Mouse (Mus musculus) lung, embryonic 15.5 days (tissue): Measurements from ENCODE around the gene Myo15b. TPM values are rescaled to one million over a fixed set of nuclear protein-coding genes. Genes with fewer than 3 reads are reported as not detected.

ENCODE experiments used
- ATAC-seq: fragments of 200-750 bp; cut with Nextera tagmentation; 2 replicates; pipeline ENCODE4 v1.8.0; 2017; ENCODE audit warnings: moderate number of reproducible peaks, borderline replicate concordance; ENCODE audit not compliant: low FRiP score, low TSS enrichment; ENCODE audit errors: extremely low read depth
- H3K27ac ChIP-seq: fragments of 300-500 bp; sonication (generic); 2 replicates; pipeline ENCODE4 v1.5.1; 2015; ENCODE audit warnings: moderate library complexity, mild to moderate bottlenecking, inconsistent platforms
- H3K27me3 ChIP-seq: fragments of 300-500 bp; sonication (generic); 2 replicates; pipeline ENCODE4 v1.6.1; 2015; ENCODE audit warnings: inconsistent platforms
- H3K36me3 ChIP-seq: fragments of 300-500 bp; sonication (generic); 2 replicates; pipeline ENCODE4 v1.6.1; 2015; ENCODE audit warnings: inconsistent platforms
- H3K4me1 ChIP-seq: fragments of 300-500 bp; sonication (generic); 2 replicates; pipeline ENCODE4 v1.6.1; 2015; ENCODE audit warnings: inconsistent platforms
- H3K4me2 ChIP-seq: fragments of 300-500 bp; sonication (generic); 2 replicates; pipeline ENCODE4 v1.6.1; 2015; ENCODE audit warnings: inconsistent platforms, mild to moderate bottlenecking, moderate library complexity
- H3K4me3 ChIP-seq: fragments of 300-500 bp; sonication (generic); 2 replicates; pipeline ENCODE4 v1.5.1; 2015; ENCODE audit warnings: mild to moderate bottlenecking, inconsistent platforms
- H3K9ac ChIP-seq: fragments of 300-500 bp; sonication (generic); 2 replicates; pipeline ENCODE4 v1.6.1; 2015; ENCODE audit warnings: inconsistent platforms
- H3K9me3 ChIP-seq: fragments of 300-500 bp; sonication (generic); 2 replicates; pipeline ENCODE4 v1.6.1; 2016; ENCODE audit warnings: inconsistent platforms
- WGBS: fragments of 180-500 bp; shearing (Covaris S2); methylation state at CpG from one replicate; pipeline ENCODE4 v1.1.7; 2015; 5-methylcytosine and 5-hydroxymethylcytosine counted together
- polyA plus RNA-seq: library from polyadenylated mRNA; unstranded; fragments of >200 nt; fragmentation: Nextera tagmentation; extraction: Ambion mirVana; gene quantifications from 2 replicates; pipeline ENCODE4 v1.2.1, GENCODE M21; 2015

Gene Myo15b
- polyA plus RNA-seq, 1 experiment from 2014 or later: 0.49 TPM

GRCm38 (mm10) chr11:115881002-115881401 lies 22.8 kb downstream of the Myo15b start:
- no peaks in the 10 kb centered on the region for H3K36me3 ChIP-seq
- H3K4me1 ChIP-seq: no peaks in the 10 kb centered on the region
- 24% methylated on average over 5 of the region's 5 CpGs for WGBS
- H3K4me3 ChIP-seq: no peak overlapping the region
- ATAC-seq: no peak
- no peak overlapping the region for H3K27ac ChIP-seq
- H3K9me3 ChIP-seq: no peaks in the 10 kb centered on the region
- H3K27me3 ChIP-seq: peaks cover 13% of the 10 kb centered on the region; the same call in 1 of the 2 replicates
- H3K9ac ChIP-seq: no peak overlapping the region
- no peak overlapping the region for H3K4me2 ChIP-seq

DNA sequence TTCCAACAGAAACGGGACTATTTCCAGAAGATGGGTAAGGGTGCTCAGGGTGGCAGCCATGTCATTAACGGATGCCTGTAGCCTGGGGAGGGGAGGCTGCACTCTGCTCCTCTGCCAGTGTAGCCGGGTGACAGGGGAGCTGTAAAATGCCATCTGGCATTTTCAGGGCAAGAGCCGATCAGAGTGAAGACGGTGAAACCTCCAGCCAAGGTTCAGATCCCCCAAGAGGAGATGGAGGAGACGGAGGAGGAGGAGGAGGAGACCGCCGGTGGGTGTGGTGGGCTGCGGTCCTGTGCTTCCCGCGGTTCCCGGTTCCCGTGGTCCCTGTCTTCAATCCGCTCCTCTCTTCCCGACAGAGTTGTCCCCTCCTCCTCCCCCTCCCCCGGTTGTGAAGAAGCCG lies 25.0 kb downstream of the Myo15b start:
- Histone ChIP-seq H3K27ac (no peak overlapping the region), H3K9ac (no peak overlapping the region), H3K27me3 (peaks cover 13% of the 10 kb centered on the region; the same call in 1 of the 2 replicates), H3K36me3 (no peaks in the 10 kb centered on the region), H3K4me2 (no peak overlapping the region), H3K4me1 (no peaks in the 10 kb centered on the region), H3K4me3 (no peak overlapping the region), H3K9me3 (no peaks in the 10 kb centered on the region)
- WGBS: 23% methylated on average over 17 of the region's 17 CpGs
- no peak for ATAC-seq

GRCm38 (mm10) chr11:115884361-115884760 lies 26.2 kb downstream of the Myo15b start:
- H3K9ac ChIP-seq: no peak overlapping the region
- 85% methylated on average over 3 of the region's 3 CpGs for WGBS
- no peak overlapping the region for H3K4me3 ChIP-seq
- no peaks in the 10 kb centered on the region for H3K9me3 ChIP-seq
- peaks cover 13% of the 10 kb centered on the region; the same call in 1 of the 2 replicates for H3K27me3 ChIP-seq
- no peak for ATAC-seq
- no peaks in the 10 kb centered on the region for H3K36me3 ChIP-seq
- no peak overlapping the region for H3K27ac ChIP-seq
- no peaks in the 10 kb centered on the region for H3K4me1 ChIP-seq
- H3K4me2 ChIP-seq: no peak overlapping the region

GRCm38 (mm10) chr11:115885281-115885680 lies 27.1 kb downstream of the Myo15b start:
- ATAC-seq: no peak

GRCm38 (mm10) chr11:115886446-115886845 lies 28.2 kb downstream of the Myo15b start:
- H3K9ac ChIP-seq: no peak overlapping the region
- H3K27ac ChIP-seq: no peak overlapping the region
- ATAC-seq: no peak
- H3K27me3 ChIP-seq: peaks cover 13% of the 10 kb centered on the region; the same call in 1 of the 2 replicates
- no peaks in the 10 kb centered on the region for H3K9me3 ChIP-seq
- H3K4me2 ChIP-seq: no peak overlapping the region
- H3K4me1 ChIP-seq: no peaks in the 10 kb centered on the region
- 84% methylated on average over 11 of the region's 11 CpGs for WGBS
- no peak overlapping the region for H3K4me3 ChIP-seq
- H3K36me3 ChIP-seq: no peaks in the 10 kb centered on the region

More at GRCm38 (mm10) chr11:115885281-115885680, 27.1 kb downstream of the Myo15b start:
- Histone ChIP-seq H3K4me2 (no peak overlapping the region), H3K36me3 (no peaks in the 10 kb centered on the region), H3K4me3 (no peak overlapping the region), H3K4me1 (no peaks in the 10 kb centered on the region), H3K9ac (no peak overlapping the region), H3K9me3 (no peaks in the 10 kb centered on the region), H3K27ac (no peak overlapping the region), H3K27me3 (peaks cover 13% of the 10 kb centered on the region; the same call in 1 of the 2 replicates)
- 71% methylated on average over 11 of the region's 11 CpGs for WGBS

- H3K4me1 ChIP-seq: no peaks in the 10 kb centered on the region
- no peak overlapping the region for H3K4me2 ChIP-seq
- no peak for ATAC-seq
- WGBS: 86% methylated on average over 5 of the region's 5 CpGs
- H3K9ac ChIP-seq: no peak overlapping the region
- no peaks in the 10 kb centered on the region for H3K9me3 ChIP-seq
- H3K4me3 ChIP-seq: no peak overlapping the region
- no peaks in the 10 kb centered on the region for H3K36me3 ChIP-seq
- H3K27me3 ChIP-seq: peaks cover 8% of the 10 kb centered on the region; the same call in 1 of the 2 replicates
- no peak overlapping the region for H3K27ac ChIP-seq
These were observed 29.8 kb downstream of the Myo15b start for GRCm38 (mm10) chr11:115888020-115888419.

DNA sequence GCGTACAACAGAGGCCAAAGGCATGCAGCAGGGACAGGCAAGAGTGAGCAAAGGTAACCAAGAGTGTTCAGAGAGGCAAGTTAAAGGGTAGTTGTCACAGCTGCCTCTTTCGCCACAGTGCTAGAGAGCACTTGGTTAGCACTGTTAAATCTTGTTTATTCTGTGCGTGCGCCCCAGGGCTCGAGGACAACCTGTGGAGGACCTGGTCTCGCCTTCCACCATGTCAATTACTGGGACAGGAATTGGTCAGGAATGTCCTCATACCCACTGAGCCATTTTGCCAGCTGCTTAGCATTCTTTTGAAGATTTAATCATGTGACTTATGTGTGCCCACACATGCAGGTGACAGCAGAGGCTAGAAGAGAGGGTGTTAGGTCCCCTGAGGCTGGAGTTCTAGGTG lies 31.0 kb downstream of the Myo15b start:
- WGBS: 45% methylated on average over 6 of the region's 6 CpGs
- Histone ChIP-seq H3K4me1 (no peaks in the 10 kb centered on the region), H3K27me3 (peaks cover 2% of the 10 kb centered on the region; the same call in 1 of the 2 replicates), H3K4me2 (no peak overlapping the region), H3K27ac (no peak overlapping the region; the same call in 1 of the 2 replicates), H3K9me3 (no peaks in the 10 kb centered on the region), H3K9ac (no peak overlapping the region), H3K36me3 (no peaks in the 10 kb centered on the region), H3K4me3 (no peak overlapping the region)
- no peak for ATAC-seq

- peaks cover 8% of the 10 kb centered on the region; the same call in 1 of the 2 replicates for H3K36me3 ChIP-seq
- H3K4me2 ChIP-seq: no peak overlapping the region
- no peaks in the 10 kb centered on the region for H3K4me1 ChIP-seq
- ATAC-seq: no peak
- no peak overlapping the region for H3K27ac ChIP-seq
- no peak overlapping the region for H3K9ac ChIP-seq
- no peaks in the 10 kb centered on the region for H3K27me3 ChIP-seq
- H3K4me3 ChIP-seq: no peak overlapping the region
- WGBS: 63% methylated on average over 6 of the region's 6 CpGs
- no peaks in the 10 kb centered on the region for H3K9me3 ChIP-seq
These were observed 34.0 kb downstream of the Myo15b start for GRCm38 (mm10) chr11:115892213-115892612.

DNA sequence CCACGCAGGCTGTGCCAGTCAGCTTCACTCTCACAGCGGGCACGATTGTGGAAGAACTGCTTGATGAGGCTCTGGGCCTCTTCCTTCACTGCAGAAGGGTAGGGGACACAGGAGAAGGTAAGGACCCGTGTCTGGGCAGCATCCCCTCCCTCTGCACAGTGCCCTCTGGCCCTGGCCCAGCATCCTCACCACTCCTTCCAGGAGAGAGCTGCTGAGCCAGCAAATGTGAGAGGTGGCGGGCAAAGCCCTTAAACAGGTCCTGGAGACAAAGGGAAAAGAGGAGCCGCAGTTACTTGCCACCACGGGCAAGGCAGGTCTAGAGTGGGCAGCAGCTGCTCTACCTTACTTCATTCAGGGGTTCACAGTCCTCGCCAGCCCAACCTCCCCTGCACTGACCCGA lies 34.9 kb downstream of the Myo15b start:
- H3K4me2 ChIP-seq: no peak overlapping the region
- peaks cover 8% of the 10 kb centered on the region; the same call in 1 of the 2 replicates for H3K36me3 ChIP-seq
- H3K4me1 ChIP-seq: no peaks in the 10 kb centered on the region
- WGBS: 91% methylated on average over 9 of the region's 9 CpGs
- no peaks in the 10 kb centered on the region for H3K27me3 ChIP-seq
- no peaks in the 10 kb centered on the region for H3K9me3 ChIP-seq
- H3K9ac ChIP-seq: no peak overlapping the region
- H3K4me3 ChIP-seq: no peak overlapping the region
- no peak for ATAC-seq
- H3K27ac ChIP-seq: no peak overlapping the region

DNA sequence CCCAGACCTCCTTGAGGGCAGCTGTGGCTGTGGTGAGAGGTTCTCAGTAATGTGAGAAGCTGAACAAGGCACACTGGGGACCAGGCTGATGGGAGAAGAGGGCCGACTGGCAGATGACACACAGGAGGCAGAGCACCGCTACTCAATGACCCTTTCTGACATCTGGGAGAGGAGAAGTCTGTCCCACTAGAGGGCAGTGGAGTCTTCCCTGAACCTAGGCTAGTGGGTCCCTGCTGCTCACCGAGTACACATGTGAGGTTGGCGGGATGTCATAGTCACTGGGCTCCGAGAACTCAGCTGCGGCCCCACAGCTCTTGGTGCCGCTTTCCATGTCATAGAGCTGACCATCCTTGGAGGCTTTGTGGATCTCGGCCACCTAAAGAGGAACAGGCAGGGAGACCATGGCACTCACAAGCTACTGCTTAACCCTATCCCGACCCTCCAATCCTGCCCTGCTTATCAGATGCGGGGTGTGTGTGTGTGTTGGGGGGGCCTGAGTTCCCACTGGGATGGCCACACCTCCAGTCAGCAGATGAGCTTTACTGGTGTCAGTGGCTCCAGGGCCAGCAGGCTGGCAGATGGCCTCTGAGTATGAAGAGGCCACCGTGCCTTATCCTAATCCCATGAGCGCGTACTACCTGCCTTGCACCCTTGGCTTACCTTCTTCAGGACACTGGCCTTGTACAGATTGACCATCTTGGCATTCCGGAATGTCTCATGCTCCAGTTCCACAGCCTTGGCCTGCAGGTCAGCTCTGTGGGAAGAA lies 36.7 kb downstream of the Myo15b start:
- ATAC-seq: no peak
- no peaks in the 10 kb centered on the region for H3K9me3 ChIP-seq
- no peak overlapping the region for H3K4me2 ChIP-seq
- no peak overlapping the region for H3K4me3 ChIP-seq
- no peaks in the 10 kb centered on the region for H3K27me3 ChIP-seq
- peaks cover 13% of the 10 kb centered on the region for H3K4me1 ChIP-seq
- H3K9ac ChIP-seq: no peak overlapping the region
- no peak overlapping the region for H3K27ac ChIP-seq
- WGBS: 62% methylated on average over 14 of the region's 14 CpGs
- H3K36me3 ChIP-seq: peaks cover 8% of the 10 kb centered on the region; the same call in 1 of the 2 replicates

- no peak overlapping the region for H3K9ac ChIP-seq
- H3K4me1 ChIP-seq: peaks cover 47% of the 10 kb centered on the region
- H3K4me2 ChIP-seq: no peak overlapping the region
- no peaks in the 10 kb centered on the region for H3K27me3 ChIP-seq
- no peak overlapping the region for H3K4me3 ChIP-seq
- no peaks in the 10 kb centered on the region for H3K9me3 ChIP-seq
- no peak overlapping the region for H3K27ac ChIP-seq
- 68% methylated on average over 7 of the region's 7 CpGs for WGBS
- ATAC-seq: no peak
- peaks cover 8% of the 10 kb centered on the region; the same call in 1 of the 2 replicates for H3K36me3 ChIP-seq
These were observed 40.2 kb downstream of the Myo15b start for GRCm38 (mm10) chr11:115898446-115898845.

DNA sequence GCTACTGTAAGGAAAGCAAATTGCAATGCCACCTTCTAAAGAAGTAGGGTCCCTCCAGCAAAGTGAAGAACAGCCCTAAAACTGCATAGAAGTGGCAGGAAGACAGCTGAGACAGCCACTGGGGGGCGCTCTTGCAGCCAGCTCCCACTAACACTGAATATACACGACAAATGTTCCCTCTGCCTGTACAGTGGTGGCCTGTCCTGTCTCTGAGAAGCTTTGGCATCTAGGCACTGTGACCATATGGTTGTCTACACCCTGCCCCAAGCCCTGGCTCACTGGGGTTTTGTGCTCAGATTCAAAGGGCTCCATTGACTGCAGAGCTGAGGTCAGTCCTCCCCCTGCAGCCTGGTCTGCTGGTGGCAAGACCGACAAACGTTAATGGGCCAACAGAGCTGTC lies 40.7 kb downstream of the Myo15b start:
- Histone ChIP-seq H3K27ac (no peak overlapping the region), H3K4me3 (no peak overlapping the region), H3K27me3 (no peaks in the 10 kb centered on the region), H3K4me1 (peaks cover 51% of the 10 kb centered on the region), H3K4me2 (no peak overlapping the region), H3K9me3 (no peaks in the 10 kb centered on the region), H3K9ac (no peak overlapping the region), H3K36me3 (peaks cover 8% of the 10 kb centered on the region; the same call in 1 of the 2 replicates)
- 18% methylated on average over 4 of the region's 4 CpGs for WGBS
- ATAC-seq: no peak
